Mouse (Mus musculus): ENCODE measurements around the gene Stx19. TPM values are rescaled to one million over a fixed set of nuclear protein-coding genes. Genes with fewer than 3 reads are reported as not detected.

Stx19 gene
- total and polyA plus RNA-seq, 3 experiments: 0.11 TPM; not detected in 2

DNA sequence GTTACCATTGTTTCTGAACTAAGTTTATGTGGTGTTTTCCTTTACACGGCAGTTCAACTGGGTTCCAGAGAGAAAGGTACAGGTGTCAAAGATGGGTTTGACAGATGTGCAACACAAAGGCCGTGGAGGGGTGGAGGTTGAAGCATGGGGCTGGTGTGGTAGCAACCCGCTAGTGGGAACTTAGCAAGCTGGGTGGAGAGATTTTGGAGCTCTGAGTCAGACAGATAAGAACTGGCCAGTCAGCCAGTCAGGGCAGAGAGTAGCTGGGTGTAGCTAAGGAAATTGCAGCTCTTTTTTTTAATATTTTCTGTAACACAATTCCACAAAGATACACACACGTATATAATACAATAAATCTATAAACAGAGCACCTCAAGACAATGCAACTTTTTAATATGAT lies 3.6 kb upstream of the Stx19 start:
- ATAC-seq (ENCODE audit: extremely low read depth, insufficient number of reproducible peaks, low FRiP score, poor library complexity, severe bottlenecking) (peak; percentile 84), DNase-seq (ENCODE audit: low spot score) (no peak)
- H3K4me1 ChIP-seq (ENCODE audit: insufficient read depth, low read depth, low read length): peaks cover 12% of the 10 kb centered on the region
- no peaks in the 10 kb centered on the region for H3K9me3 ChIP-seq (replicated peaks)
- peaks cover 9% of the 10 kb centered on the region for H3K36me3 ChIP-seq (replicated peaks)
- H3K4me3 ChIP-seq (ENCODE audit: low read depth, low read length): no peak overlapping the region
- TF ChIP-seq CTCF (IDR thresholded peaks at IDR 0.05; ENCODE audit: low read depth, low read length) (no peak), TAL1 (conservative IDR thresholded peaks at IDR 0.05; ENCODE audit: low read depth, low read length) (no peak), GATA2 (IDR thresholded peaks at IDR 0.05; ENCODE audit: borderline replicate concordance, low read depth, low read length) (no peak), POLR2AphosphoS5 (IDR thresholded peaks at IDR 0.05; ENCODE audit: insufficient replicate concordance, low read depth, low read length) (no peak), GATA1 (IDR thresholded peaks at IDR 0.05; ENCODE audit: borderline replicate concordance, low read length) (no peak)
- no peaks in the 10 kb centered on the region for H3K27me3 ChIP-seq (ENCODE audit: insufficient read depth, low read length)

DNA sequence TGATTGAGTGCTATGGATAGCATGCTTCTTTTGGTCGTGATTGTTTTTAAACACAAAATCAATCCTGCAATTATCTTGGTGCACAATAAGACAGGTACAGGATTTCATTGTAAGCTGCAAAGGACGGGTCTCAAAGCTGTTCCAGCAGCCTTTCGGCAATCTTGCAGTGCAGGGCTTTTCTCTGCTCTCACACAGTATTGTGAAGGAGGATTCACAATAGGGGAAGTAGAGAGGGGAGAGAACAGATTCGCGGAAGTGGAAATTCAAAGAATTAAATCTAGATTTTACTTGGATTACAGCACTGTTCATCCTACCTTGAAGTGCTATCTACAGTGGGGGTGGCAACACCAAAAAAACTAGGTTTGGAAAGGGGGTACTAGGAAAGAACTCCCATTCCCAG lies 686 bp upstream of the Stx19 start:
- ATAC-seq (ENCODE audit: extremely low read depth, insufficient number of reproducible peaks, low FRiP score, poor library complexity, severe bottlenecking) (no peak), DNase-seq (ENCODE audit: low spot score) (no peak)
- Histone ChIP-seq H3K36me3 (replicated peaks) (peaks cover 3% of the 10 kb centered on the region), H3K9me3 (replicated peaks) (no peaks in the 10 kb centered on the region), H3K4me3 (ENCODE audit: low read depth, low read length) (no peak overlapping the region), H3K27me3 (ENCODE audit: insufficient read depth, low read length) (no peaks in the 10 kb centered on the region), H3K4me1 (ENCODE audit: insufficient read depth, low read depth, low read length) (peaks cover 6% of the 10 kb centered on the region; the same call in 1 of the 2 replicates)
- TF ChIP-seq TAL1 (conservative IDR thresholded peaks at IDR 0.05; ENCODE audit: low read depth, low read length) (no peak), POLR2AphosphoS5 (IDR thresholded peaks at IDR 0.05; ENCODE audit: insufficient replicate concordance, low read depth, low read length) (no peak), GATA2 (IDR thresholded peaks at IDR 0.05; ENCODE audit: borderline replicate concordance, low read depth, low read length) (no peak), GATA1 (IDR thresholded peaks at IDR 0.05; ENCODE audit: borderline replicate concordance, low read length) (no peak), CTCF (IDR thresholded peaks at IDR 0.05; ENCODE audit: low read depth, low read length) (no peak)

DNA sequence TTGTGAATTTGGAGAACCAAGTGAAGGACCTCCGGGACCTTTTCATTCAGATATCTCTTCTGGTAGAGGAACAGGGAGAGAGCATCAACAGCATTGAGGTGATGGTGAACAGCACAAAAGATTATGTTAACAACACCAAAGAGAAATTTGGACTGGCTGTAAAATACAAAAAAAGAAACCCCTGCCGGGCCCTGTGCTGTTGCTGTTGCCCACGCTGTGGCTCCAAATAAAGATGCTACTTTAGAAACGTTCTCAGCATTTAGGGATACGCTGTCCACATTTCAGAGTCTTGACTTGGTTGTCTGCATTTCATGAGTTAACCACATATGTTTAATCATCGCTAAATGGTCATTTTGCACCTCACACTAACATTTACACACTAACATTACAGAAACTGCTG lies 8.0 kb downstream of the Stx19 start:
- Histone ChIP-seq H3K9me3 (replicated peaks) (no peaks in the 10 kb centered on the region), H3K4me3 (ENCODE audit: low read depth, low read length) (no peak overlapping the region), H3K27me3 (ENCODE audit: insufficient read depth, low read length) (no peaks in the 10 kb centered on the region), H3K4me1 (ENCODE audit: insufficient read depth, low read depth, low read length) (no peaks in the 10 kb centered on the region), H3K36me3 (replicated peaks) (peaks cover 13% of the 10 kb centered on the region)
- TF ChIP-seq CTCF (IDR thresholded peaks at IDR 0.05; ENCODE audit: low read depth, low read length) (no peak), GATA1 (IDR thresholded peaks at IDR 0.05; ENCODE audit: borderline replicate concordance, low read length) (no peak), GATA2 (IDR thresholded peaks at IDR 0.05; ENCODE audit: borderline replicate concordance, low read depth, low read length) (no peak), TAL1 (conservative IDR thresholded peaks at IDR 0.05; ENCODE audit: low read depth, low read length) (no peak), POLR2AphosphoS5 (IDR thresholded peaks at IDR 0.05; ENCODE audit: insufficient replicate concordance, low read depth, low read length) (no peak)
- ATAC-seq (ENCODE audit: extremely low read depth, insufficient number of reproducible peaks, low FRiP score, poor library complexity, severe bottlenecking): no peak
- DNase-seq (ENCODE audit: low spot score): no peak

DNA sequence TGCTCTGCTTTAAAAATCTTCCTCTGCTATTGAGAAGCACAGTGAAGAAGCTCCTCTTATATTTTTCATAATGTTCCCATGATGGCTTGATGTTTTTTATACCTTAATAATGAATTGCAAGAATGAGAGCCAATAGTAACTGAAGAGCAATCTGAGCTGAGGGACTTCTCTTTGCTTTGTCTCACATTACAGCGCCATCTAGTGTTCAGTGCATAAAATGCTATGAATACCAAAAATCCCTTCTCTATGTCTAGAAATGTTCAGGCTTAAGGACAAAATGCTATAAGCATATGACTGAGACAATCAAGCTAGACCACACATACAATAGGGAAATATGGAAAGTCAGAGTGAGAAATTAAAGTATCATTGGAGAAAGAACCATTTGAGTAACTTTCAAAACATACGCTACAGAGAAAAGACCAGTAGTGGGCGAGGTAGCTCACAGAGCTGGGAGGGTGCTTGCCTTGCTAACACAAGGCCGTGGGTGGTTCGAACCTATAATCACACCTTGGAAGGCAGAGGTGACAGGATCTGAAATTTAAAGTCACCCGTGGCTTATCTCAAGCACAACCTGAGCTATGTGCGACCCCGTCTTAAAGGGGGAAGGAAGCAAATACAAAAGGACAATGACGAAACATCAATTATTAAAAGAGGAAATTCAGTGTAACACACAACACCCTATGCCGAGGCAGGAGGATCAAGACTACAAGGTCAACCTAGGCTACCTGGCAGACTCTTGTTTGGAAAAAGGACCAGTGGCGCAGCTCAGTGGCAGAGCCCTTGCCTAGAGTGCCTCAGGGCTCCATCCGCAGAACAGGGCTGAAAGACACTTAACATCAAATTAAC lies 11.9 kb downstream of the Stx19 start:
- no peaks in the 10 kb centered on the region for H3K4me1 ChIP-seq (ENCODE audit: insufficient read depth, low read depth, low read length)
- H3K36me3 ChIP-seq (replicated peaks): peaks cover 13% of the 10 kb centered on the region
- DNase-seq (ENCODE audit: low spot score): no peak
- no peaks in the 10 kb centered on the region for H3K9me3 ChIP-seq (replicated peaks)
- H3K27me3 ChIP-seq (ENCODE audit: insufficient read depth, low read length): no peaks in the 10 kb centered on the region
- ATAC-seq (ENCODE audit: extremely low read depth, insufficient number of reproducible peaks, low FRiP score, poor library complexity, severe bottlenecking): peak; percentile 66
- no peak overlapping the region for H3K4me3 ChIP-seq (ENCODE audit: low read depth, low read length)
- no peak for TF ChIP-seq GATA2 (IDR thresholded peaks at IDR 0.05; ENCODE audit: borderline replicate concordance, low read depth, low read length)
- peak; percentile 48 for TF ChIP-seq CTCF (IDR thresholded peaks at IDR 0.05; ENCODE audit: low read depth, low read length)

DNA sequence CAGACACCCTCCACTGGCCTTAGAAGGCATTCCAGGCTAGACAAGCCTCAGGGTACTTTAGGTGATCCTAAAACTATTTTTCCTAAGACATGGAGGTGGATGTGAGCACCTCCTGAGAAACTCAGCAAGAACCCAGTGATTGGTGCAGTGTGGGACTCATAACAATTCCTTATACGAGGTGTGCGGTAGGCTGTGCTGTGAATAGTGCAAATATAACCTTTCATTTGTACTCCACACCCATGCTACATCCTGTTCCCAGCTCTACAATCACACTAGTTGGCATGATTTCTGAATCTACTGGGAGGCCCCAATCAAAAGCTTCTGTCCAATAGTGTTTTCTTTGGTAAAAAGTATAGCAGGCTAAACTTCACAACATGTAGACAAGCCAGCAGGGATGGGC lies 17.6 kb downstream of the Stx19 start:
- no peak overlapping the region for H3K4me3 ChIP-seq (ENCODE audit: low read depth, low read length)
- peaks cover 3% of the 10 kb centered on the region for H3K36me3 ChIP-seq (replicated peaks)
- DNase-seq (ENCODE audit: low spot score): no peak
- H3K9me3 ChIP-seq (replicated peaks): no peaks in the 10 kb centered on the region
- peaks cover 17% of the 10 kb centered on the region for H3K4me1 ChIP-seq (ENCODE audit: insufficient read depth, low read depth, low read length)
- no peaks in the 10 kb centered on the region for H3K27me3 ChIP-seq (ENCODE audit: insufficient read depth, low read length)
- TF ChIP-seq TAL1 (conservative IDR thresholded peaks at IDR 0.05; ENCODE audit: low read depth, low read length) (no peak), POLR2AphosphoS5 (IDR thresholded peaks at IDR 0.05; ENCODE audit: insufficient replicate concordance, low read depth, low read length) (no peak), CTCF (IDR thresholded peaks at IDR 0.05; ENCODE audit: low read depth, low read length) (no peak), GATA2 (IDR thresholded peaks at IDR 0.05; ENCODE audit: borderline replicate concordance, low read depth, low read length) (no peak), GATA1 (IDR thresholded peaks at IDR 0.05; ENCODE audit: borderline replicate concordance, low read length) (no peak)
- no peak for ATAC-seq (ENCODE audit: extremely low read depth, insufficient number of reproducible peaks, low FRiP score, poor library complexity, severe bottlenecking)

DNA sequence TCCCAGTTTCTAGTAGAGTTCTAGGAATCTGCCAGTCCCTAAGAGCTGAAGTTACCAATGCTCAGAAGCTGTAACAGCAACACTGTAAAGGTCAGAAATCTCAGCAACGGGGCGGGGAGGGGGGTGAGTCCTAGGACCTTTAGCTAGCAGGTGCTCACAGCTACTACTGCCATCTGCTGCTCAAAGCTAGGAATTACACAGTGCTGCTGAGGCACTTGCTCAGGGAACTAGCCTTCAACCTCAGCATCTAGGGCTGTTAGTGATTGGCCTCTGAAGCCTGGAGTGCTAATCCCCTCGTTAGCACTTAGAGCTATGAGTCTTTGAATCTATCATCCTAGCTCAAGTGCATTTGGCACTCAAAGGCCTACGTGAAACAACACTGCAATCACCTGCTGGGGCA lies 18.0 kb downstream of the Stx19 start:
- ATAC-seq (ENCODE audit: extremely low read depth, insufficient number of reproducible peaks, low FRiP score, poor library complexity, severe bottlenecking) (peak; percentile 43), DNase-seq (ENCODE audit: low spot score) (no peak)

More for the DNA sequence above, 18.0 kb downstream of the Stx19 start:
- peaks cover 17% of the 10 kb centered on the region for H3K4me1 ChIP-seq (ENCODE audit: insufficient read depth, low read depth, low read length)
- no peak overlapping the region for H3K4me3 ChIP-seq (ENCODE audit: low read depth, low read length)
- no peaks in the 10 kb centered on the region for H3K27me3 ChIP-seq (ENCODE audit: insufficient read depth, low read length)
- H3K36me3 ChIP-seq (replicated peaks): peaks cover 3% of the 10 kb centered on the region
- TF ChIP-seq GATA2 (IDR thresholded peaks at IDR 0.05; ENCODE audit: borderline replicate concordance, low read depth, low read length): no peak
- TF ChIP-seq CTCF (IDR thresholded peaks at IDR 0.05; ENCODE audit: low read depth, low read length): peak; percentile 97
- TF ChIP-seq TAL1 (conservative IDR thresholded peaks at IDR 0.05; ENCODE audit: low read depth, low read length): no peak
- no peaks in the 10 kb centered on the region for H3K9me3 ChIP-seq (replicated peaks)
